Mouse (Mus musculus) hindbrain, embryonic 11.5 days (tissue): ENCODE data around the gene Patz1. TPM values are rescaled to one million over a fixed set of nuclear protein-coding genes. Genes with fewer than 3 reads are reported as not detected.

Experiments
- ATAC-seq: fragments of 200-750 bp; cut with Nextera tagmentation; 2 replicates; pipeline ENCODE4 v1.8.0; 2017; ENCODE audit warnings: mild to moderate bottlenecking, moderate TSS enrichment, moderate library complexity; ENCODE audit not compliant: low FRiP score
- DNase-seq: peaks from one replicate; pipeline ENCODE4 v3.0.0-alpha.2; 2015; ENCODE audit warnings: low spot score
- H3K27ac ChIP-seq: fragments of 300-500 bp; sonication (generic); 2 replicates; pipeline ENCODE4 v1.5.1; 2014; ENCODE audit warnings: mild to moderate bottlenecking, low read depth, low read length
- H3K27me3 ChIP-seq: fragments of 300-500 bp; sonication (generic); 2 replicates; pipeline ENCODE4 v1.6.1; 2014; ENCODE audit warnings: mild to moderate bottlenecking, low read length, moderate library complexity, mixed read lengths; ENCODE audit not compliant: control insufficient read depth, insufficient read depth
- H3K36me3 ChIP-seq: fragments of 300-500 bp; sonication (generic); 2 replicates; pipeline ENCODE4 v1.6.1; 2014; ENCODE audit warnings: mild to moderate bottlenecking, low read length, moderate library complexity, mixed read lengths; ENCODE audit not compliant: control insufficient read depth, insufficient read depth
- H3K4me1 ChIP-seq: fragments of 300-500 bp; sonication (generic); replicated peaks from 2 replicates; pipeline ENCODE4 v1.6.1; 2014; ENCODE audit warnings: low read length, mixed read lengths; ENCODE audit not compliant: control insufficient read depth, insufficient read depth
- H3K4me2 ChIP-seq: fragments of 300-500 bp; sonication (generic); replicated peaks from 2 replicates; pipeline ENCODE4 v1.6.1; 2014; ENCODE audit warnings: mild to moderate bottlenecking, low read depth, low read length
- H3K4me3 ChIP-seq: fragments of 300-500 bp; sonication (generic); 2 replicates; pipeline ENCODE4 v1.5.1; 2014; ENCODE audit warnings: low read depth, low read length
- H3K9ac ChIP-seq: fragments of 300-500 bp; sonication (generic); 2 replicates; pipeline ENCODE4 v1.6.1; 2014; ENCODE audit warnings: low read depth, low read length
- H3K9me3 ChIP-seq: fragments of 300-500 bp; sonication (generic); 2 replicates; pipeline ENCODE4 v1.6.1; 2016; ENCODE audit warnings: low read length; ENCODE audit not compliant: control insufficient read depth
- WGBS: fragments of 180-500 bp; shearing (Covaris S2); extraction: QIAGEN DNeasy Blood & Tissue Kit; methylation state at CpG from one replicate; pipeline ENCODE4 v1.1.7; 2014; 5-methylcytosine and 5-hydroxymethylcytosine counted together
- polyA plus RNA-seq: library from polyadenylated mRNA; unstranded; fragments of >200 nt; fragmentation: Nextera tagmentation; extraction: Ambion mirVana; gene quantifications from 2 replicates; pipeline ENCODE4 v1.2.1, GENCODE M21; 2014

Patz1 gene
- polyA plus RNA-seq, 1 experiment from 2014 or later, result 91.2 TPM

DNA sequence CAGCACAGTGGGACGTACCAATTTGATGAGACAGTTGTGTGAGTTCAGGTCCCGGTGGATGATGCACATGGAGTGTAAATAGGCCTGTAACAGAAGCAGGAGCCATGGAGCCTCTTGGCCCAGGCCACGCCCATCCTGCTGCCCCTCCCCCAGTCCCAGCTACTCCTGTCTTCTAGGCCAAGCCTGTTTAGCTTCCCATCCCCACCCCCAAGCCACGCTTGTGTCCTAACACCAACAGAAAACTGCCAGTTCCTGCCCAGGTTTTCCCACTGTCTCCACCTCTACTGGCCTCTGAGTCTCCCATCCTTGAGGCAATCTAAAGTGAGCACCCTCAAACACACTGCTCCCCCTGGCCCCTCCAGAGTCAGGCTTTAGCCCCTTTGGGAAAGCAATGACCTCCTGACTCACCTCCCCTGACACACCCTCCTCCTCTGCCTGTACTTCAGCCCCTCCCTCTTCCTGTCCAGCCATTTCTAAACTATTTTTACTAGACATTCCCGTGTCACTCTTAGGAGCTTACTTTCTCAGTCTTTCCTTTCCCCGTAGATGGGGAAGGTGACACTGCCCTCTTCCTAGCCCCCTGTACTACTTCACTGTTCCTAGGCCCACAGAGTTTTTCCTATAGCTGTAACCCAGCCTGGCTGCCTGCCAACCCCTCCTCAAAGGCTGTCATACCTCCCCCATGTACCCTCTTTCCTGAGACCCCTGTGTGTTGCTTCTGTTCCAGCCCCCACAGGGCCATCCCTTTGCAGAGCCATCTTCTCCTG is 60.1 kb downstream of the Patz1 start:
- Histone ChIP-seq H3K4me1 (no peaks in the 10 kb centered on the region), H3K27ac (no peak overlapping the region), H3K36me3 (peaks cover 10% of the 10 kb centered on the region), H3K9ac (no peak overlapping the region), H3K4me2 (no peak overlapping the region), H3K27me3 (no peaks in the 10 kb centered on the region), H3K9me3 (no peaks in the 10 kb centered on the region), H3K4me3 (no peak overlapping the region)
- DNase-seq, result peak; percentile 51
- 0 out of 2 replicates have a peak, but pooled peaks have one; percentile 31 for ATAC-seq
- WGBS, result 38% methylated on average over 6 of the region's 6 CpGs

DNA sequence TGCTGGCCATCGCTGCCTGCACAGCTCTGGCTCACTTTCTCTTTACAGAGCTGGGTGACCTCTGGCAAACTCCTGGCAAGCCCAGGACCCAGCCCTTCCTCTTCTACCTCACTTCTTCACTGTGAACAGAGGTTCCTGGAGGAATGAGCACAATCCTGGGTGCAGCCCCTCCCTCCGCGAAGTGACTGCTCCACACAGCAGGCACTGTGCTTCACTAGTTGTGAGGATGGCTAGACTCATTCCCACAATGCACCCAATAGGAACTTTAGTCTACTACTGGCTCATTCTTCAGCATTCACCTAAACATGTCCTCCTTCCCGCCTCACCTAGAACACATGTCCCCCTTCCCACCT is 60.6 kb downstream of the Patz1 start:
- H3K4me3 ChIP-seq, result no peak overlapping the region
- WGBS, result 90% methylated on average over 4 of the region's 4 CpGs
- no peaks in the 10 kb centered on the region for H3K4me1 ChIP-seq
- DNase-seq, result no peak
- H3K27me3 ChIP-seq, result no peaks in the 10 kb centered on the region
- ATAC-seq, result no peak
- no peak overlapping the region for H3K9ac ChIP-seq
- H3K36me3 ChIP-seq, result peaks cover 14% of the 10 kb centered on the region
- H3K9me3 ChIP-seq, result no peaks in the 10 kb centered on the region
- H3K4me2 ChIP-seq, result no peak overlapping the region
- no peak overlapping the region for H3K27ac ChIP-seq

DNA sequence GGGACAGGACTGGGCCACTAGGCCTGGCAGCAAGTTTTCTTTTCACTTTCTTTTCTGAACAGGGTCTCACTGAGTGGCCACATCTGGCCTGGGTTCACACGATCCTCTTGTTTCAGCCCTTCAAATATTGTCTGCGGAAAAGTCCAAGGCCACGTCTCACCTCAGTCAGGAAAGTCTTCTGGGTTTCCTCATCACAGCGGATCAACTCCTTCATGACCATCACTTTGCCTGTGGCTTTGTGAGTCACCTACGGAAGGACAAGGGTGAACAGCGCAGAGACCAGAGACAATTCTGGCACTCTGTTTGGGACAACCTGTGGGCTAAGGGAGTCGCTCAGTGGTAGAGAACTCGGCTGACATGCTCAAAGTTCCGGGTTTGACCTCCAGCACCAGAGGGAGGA is 63.5 kb downstream of the Patz1 start:
- no peak overlapping the region for H3K9ac ChIP-seq
- DNase-seq, result no peak
- no peak overlapping the region for H3K4me3 ChIP-seq
- 93% methylated on average over 9 of the region's 9 CpGs for WGBS
- no peaks in the 10 kb centered on the region for H3K27me3 ChIP-seq
- ATAC-seq, result no peak
- H3K4me1 ChIP-seq, result no peaks in the 10 kb centered on the region
- H3K4me2 ChIP-seq, result no peak overlapping the region
- no peak overlapping the region for H3K27ac ChIP-seq
- H3K9me3 ChIP-seq, result no peaks in the 10 kb centered on the region
- peaks cover 13% of the 10 kb centered on the region; the same call in 1 of the 2 replicates for H3K36me3 ChIP-seq

DNA sequence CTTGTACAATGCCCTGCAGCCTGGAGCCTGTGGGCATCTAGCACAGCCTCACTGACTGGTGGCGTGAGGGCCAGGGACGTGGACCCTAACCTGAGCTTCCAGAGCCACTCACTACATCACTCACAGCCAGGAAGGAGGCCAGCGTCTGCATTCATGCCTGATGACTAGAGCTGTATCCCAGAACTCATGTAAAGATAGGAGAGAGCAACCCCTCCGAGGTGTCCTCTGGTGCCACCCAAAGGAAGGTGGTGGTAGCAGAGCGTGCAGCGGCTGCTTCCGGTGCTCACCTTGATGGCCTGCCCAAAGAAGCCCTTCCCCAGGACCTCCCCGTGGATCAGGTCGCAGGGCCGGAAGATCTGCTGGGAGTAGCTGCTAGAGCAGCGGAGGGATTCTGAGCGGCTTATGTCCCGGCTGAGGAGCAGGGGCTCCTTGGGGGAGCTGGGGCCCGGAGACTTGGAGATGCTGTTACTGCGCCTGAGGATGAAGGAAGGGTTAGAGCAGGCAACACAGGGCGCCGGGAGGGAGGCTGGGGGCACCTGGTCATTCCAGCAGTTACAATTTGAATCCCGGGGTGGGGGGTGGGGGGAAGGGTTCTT is 64.4 kb downstream of the Patz1 start:
- Histone ChIP-seq H3K9me3 (no peaks in the 10 kb centered on the region), H3K27ac (no peak overlapping the region), H3K4me1 (no peaks in the 10 kb centered on the region), H3K4me3 (no peak overlapping the region), H3K4me2 (no peak overlapping the region), H3K27me3 (no peaks in the 10 kb centered on the region), H3K36me3 (peaks cover 15% of the 10 kb centered on the region; the same call in 1 of the 2 replicates), H3K9ac (no peak overlapping the region)
- no peak for ATAC-seq
- DNase-seq, result peak; percentile 17
- WGBS, result 50% methylated on average over 18 of the region's 18 CpGs

Other genes starting within 250 kb of the Patz1 start
- 7.9 and 8.6 TPM in 2 replicates for gene Sfi1, start 95.4 kb upstream of the Patz1 start, polyA plus RNA-seq
- 55.8 and 69.4 TPM in 2 replicates for gene Eif4enif1, start 86.5 kb upstream of the Patz1 start, polyA plus RNA-seq
- gene Drg1, start 22.5 kb upstream of the Patz1 start, polyA plus RNA-seq, result 321 and 329 TPM in 2 replicates
- gene Pik3ip1, start 41.5 kb downstream of the Patz1 start, polyA plus RNA-seq, result 11.5 and 12.0 TPM in 2 replicates
- 74.8 and 75.0 TPM in 2 replicates for gene Limk2, start 120.3 kb downstream of the Patz1 start, polyA plus RNA-seq
- gene Rnf185, start 163.5 kb downstream of the Patz1 start, polyA plus RNA-seq, result 51.4 and 52.3 TPM in 2 replicates
- gene Pla2g3, start 199.4 kb downstream of the Patz1 start, polyA plus RNA-seq, result 0.60 and 0.86 TPM in 2 replicates
- gene Inpp5j, start 215.9 kb downstream of the Patz1 start, polyA plus RNA-seq, result 0.09 and 0.29 TPM in 2 replicates
- gene Selenom, start 225.8 kb downstream of the Patz1 start, polyA plus RNA-seq, result 66.5 and 67.4 TPM in 2 replicates